Mouse (Mus musculus) spleen, adult 2 months (tissue): ENCODE results near the gene Ccdc180.

Source experiments
- CTCF ChIP-seq: fragments of 200-500 bp; IDR thresholded peaks from 2 replicates; pipeline ENCODE4 v1.5.1; 2011; ENCODE audit warnings: mild to moderate bottlenecking, inconsistent platforms; ENCODE audit not compliant: insufficient read depth, insufficient read length, insufficient replicate concordance; ENCODE audit errors: extremely low read depth
- POLR2A ChIP-seq: fragments of 200-500 bp; IDR thresholded peaks from 2 replicates; pipeline ENCODE4 v1.6.1; 2011; ENCODE audit warnings: low read depth, low read length, inconsistent platforms

DNA sequence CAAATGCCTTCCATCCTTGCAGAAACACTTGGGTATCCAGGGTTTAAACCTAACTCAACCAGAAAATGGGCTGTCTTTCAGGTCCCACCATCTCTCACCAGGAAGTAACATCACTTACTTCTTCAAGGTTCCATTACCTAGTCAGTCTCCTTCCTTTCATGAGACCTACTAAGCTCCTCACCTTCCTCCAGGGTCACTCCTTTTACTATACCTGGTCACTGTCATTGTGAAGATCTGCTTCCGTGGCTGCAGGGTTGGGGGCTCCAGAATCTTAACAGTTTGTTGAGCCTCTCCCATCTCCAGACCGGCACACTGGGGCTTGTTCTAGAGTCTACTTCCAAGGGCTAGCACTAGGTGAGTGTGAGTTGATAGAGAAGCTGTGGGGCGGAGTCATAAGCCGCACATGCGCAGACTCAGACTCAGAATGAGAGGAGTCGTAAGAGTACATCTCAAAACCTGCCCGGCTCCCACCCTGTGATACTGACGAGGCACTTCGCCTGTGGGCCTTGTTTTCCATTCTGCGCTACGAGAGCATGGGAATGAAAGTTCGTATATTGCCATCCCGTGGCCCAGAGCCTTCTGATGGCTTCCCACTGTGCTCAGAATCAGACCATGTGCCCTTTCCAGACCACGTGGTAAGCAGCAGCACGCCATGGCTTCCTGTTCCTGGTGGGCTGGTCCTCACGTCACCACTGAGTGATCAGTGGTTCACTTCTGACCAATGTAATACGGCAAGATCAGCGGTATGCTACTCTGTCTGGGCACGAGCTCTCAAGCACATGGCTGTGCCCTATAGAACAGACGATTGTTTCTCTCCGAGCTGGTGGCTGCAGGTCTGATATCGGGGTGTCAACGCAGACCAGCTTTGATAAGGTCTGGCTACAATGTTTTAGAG is 63.2 kb downstream of the Ccdc180 start:
- no peak for TF ChIP-seq CTCF
- TF ChIP-seq POLR2A, result no peak
